Mouse (Mus musculus) neural tube, embryonic 11.5 days (tissue): Measurements from ENCODE around the gene Tnfsf13. TPM values are rescaled to one million over a fixed set of nuclear protein-coding genes. Genes with fewer than 3 reads are reported as not detected.

Experiments used
- ATAC-seq: fragments of 200-750 bp; cut with Nextera tagmentation; 2 replicates; pipeline ENCODE4 v1.8.0; 2017; ENCODE audit warnings: moderate number of reproducible peaks, mild to moderate bottlenecking, moderate TSS enrichment, moderate library complexity; ENCODE audit not compliant: insufficient read depth, low FRiP score, low TSS enrichment
- DNase-seq: peaks from one replicate; pipeline ENCODE4 v3.0.0-alpha.2; 2015; ENCODE audit warnings: low spot score
- H3K27ac ChIP-seq: fragments of 300-500 bp; sonication (generic); 2 replicates; pipeline ENCODE4 v1.5.1; 2014; ENCODE audit warnings: low read depth, mild to moderate bottlenecking, low read length
- H3K27me3 ChIP-seq: fragments of 300-500 bp; sonication (generic); 2 replicates; pipeline ENCODE4 v1.6.1; 2014; ENCODE audit warnings: mild to moderate bottlenecking, low read length, mixed read lengths; ENCODE audit not compliant: control insufficient read depth, insufficient read depth
- H3K36me3 ChIP-seq: fragments of 300-500 bp; sonication (generic); 2 replicates; pipeline ENCODE4 v1.6.1; 2014; ENCODE audit warnings: mild to moderate bottlenecking, low read length, moderate library complexity, mixed read lengths; ENCODE audit not compliant: control insufficient read depth, insufficient read depth
- H3K4me1 ChIP-seq: fragments of 300-500 bp; sonication (generic); 2 replicates; pipeline ENCODE4 v1.6.1; 2014; ENCODE audit warnings: low read length, mixed read lengths; ENCODE audit not compliant: control insufficient read depth, insufficient read depth
- H3K4me2 ChIP-seq: fragments of 300-500 bp; sonication (generic); 2 replicates; pipeline ENCODE4 v1.6.1; 2014; ENCODE audit warnings: low read depth, mild to moderate bottlenecking, moderate library complexity
- H3K4me3 ChIP-seq: fragments of 300-500 bp; sonication (generic); 2 replicates; pipeline ENCODE4 v1.5.1; 2014; ENCODE audit warnings: low read depth, low read length
- H3K9ac ChIP-seq: fragments of 300-500 bp; sonication (generic); 2 replicates; pipeline ENCODE4 v1.6.1; 2014; ENCODE audit warnings: mild to moderate bottlenecking, low read length
- H3K9me3 ChIP-seq: fragments of 300-500 bp; sonication (generic); 2 replicates; pipeline ENCODE4 v1.6.1; 2016; ENCODE audit warnings: low read length; ENCODE audit not compliant: control insufficient read depth
- WGBS: fragments of 180-500 bp; shearing (Covaris S2); extraction: QIAGEN DNeasy Blood & Tissue Kit; methylation state at CpG from one replicate; pipeline ENCODE4 v1.1.7; 2014; 5-methylcytosine and 5-hydroxymethylcytosine counted together
- polyA plus RNA-seq: library from polyadenylated mRNA; unstranded; fragments of >200 nt; fragmentation: Nextera tagmentation; extraction: Ambion mirVana; gene quantifications from 2 replicates; pipeline ENCODE4 v1.2.1, GENCODE M21; 2014

Tnfsf13 gene
- polyA plus RNA-seq, 1 experiment from 2014 or later = not detected

DNA sequence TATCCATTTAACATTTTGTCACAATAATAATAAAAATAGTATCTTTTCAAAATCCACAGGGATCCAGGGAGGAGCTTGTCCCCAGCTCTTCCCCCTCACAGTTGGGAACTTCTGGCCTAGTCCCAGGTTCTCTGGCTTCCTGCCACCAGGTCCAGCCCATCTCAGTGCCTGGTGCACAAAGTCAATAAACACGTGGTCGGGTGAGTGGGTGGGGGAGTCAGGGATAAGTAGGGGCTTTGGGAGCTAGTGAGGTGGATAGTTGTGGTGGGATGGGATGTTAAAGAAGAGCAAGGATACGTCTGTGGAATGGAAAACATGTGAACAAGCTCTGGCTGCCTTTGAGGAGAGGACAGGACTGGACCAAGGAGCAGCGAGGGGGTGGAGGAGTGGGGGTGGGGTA lies 793 bp upstream of the Tnfsf13 start:
- no peak overlapping the region for H3K4me2 ChIP-seq
- ATAC-seq = no peak
- H3K27ac ChIP-seq = no peak overlapping the region
- H3K36me3 ChIP-seq = no peaks in the 10 kb centered on the region
- H3K4me1 ChIP-seq = 0 out of 2 replicates have a peak, but pooled peaks cover 2% of the 10 kb centered on the region
- WGBS = 23% methylated on average over 4 of the region's 4 CpGs
- no peak for DNase-seq
- no peaks in the 10 kb centered on the region for H3K9me3 ChIP-seq
- no peak overlapping the region for H3K4me3 ChIP-seq
- H3K9ac ChIP-seq = no peak overlapping the region
- H3K27me3 ChIP-seq = no peaks in the 10 kb centered on the region

DNA sequence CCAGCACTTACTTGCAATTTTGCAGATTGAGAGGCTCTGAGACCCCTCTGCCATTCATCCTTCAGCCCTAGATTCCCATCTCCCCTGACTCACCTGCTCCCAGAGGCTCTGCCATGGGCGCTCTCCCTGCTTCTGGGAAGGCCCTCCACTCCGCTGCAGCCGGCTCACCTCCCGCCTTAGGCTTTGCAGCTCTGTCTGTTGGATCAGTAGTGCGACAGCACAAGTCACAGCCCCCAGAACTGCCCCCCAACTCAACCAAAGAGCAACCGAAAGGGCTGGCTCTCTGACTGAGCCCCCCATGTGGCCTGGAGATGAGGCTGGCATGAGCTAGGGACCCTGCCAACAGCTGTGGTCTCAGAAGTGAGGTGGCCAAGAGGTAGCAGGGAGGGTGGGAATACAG lies 648 bp downstream of the Tnfsf13 start:
- ATAC-seq = no peak
- H3K4me2 ChIP-seq = no peak overlapping the region
- no peaks in the 10 kb centered on the region for H3K9me3 ChIP-seq
- H3K9ac ChIP-seq = no peak overlapping the region
- no peaks in the 10 kb centered on the region for H3K27me3 ChIP-seq
- peaks cover 10% of the 10 kb centered on the region for H3K4me1 ChIP-seq
- H3K36me3 ChIP-seq = no peaks in the 10 kb centered on the region
- no peak overlapping the region for H3K4me3 ChIP-seq
- H3K27ac ChIP-seq = no peak overlapping the region
- 77% methylated on average over 6 of the region's 6 CpGs for WGBS
- no peak for DNase-seq

DNA sequence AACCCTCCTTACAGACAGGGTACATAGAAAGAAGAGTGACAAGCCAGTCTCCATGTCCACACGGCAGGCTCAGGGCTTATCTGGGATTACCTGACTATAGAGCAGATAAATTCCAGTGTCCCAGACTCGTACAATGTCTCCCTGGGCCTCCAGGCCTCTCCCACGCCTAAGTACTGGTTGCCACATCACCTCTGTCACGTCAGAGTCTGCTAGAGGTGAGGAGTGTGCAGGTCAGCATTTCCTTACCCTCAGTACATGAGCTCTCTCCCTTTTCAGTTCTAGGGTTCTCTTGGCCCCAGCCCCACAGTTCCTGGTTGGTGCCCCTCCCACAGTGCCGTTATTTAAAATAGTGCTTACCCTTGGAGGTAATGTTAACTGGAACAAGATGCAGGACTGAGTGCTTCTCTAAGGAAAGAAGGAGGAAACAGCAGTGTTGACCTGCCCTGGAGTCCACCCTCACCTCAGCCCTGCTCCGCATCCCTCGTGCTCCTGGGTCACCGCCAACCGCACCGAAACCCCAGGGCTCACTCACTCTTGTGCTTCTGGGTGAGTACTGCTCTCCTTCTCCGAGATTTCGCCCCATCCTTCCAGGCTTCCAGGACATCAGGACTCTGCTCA lies 1.3 kb downstream of the Tnfsf13 start:
- Histone ChIP-seq H3K27me3 (no peaks in the 10 kb centered on the region), H3K9me3 (no peaks in the 10 kb centered on the region), H3K4me1 (peaks cover 10% of the 10 kb centered on the region), H3K4me3 (no peak overlapping the region), H3K9ac (no peak overlapping the region), H3K4me2 (no peak overlapping the region), H3K36me3 (no peaks in the 10 kb centered on the region), H3K27ac (no peak overlapping the region)
- DNase-seq (no peak), ATAC-seq (no peak)
- 83% methylated on average over 12 of the region's 12 CpGs for WGBS

DNA sequence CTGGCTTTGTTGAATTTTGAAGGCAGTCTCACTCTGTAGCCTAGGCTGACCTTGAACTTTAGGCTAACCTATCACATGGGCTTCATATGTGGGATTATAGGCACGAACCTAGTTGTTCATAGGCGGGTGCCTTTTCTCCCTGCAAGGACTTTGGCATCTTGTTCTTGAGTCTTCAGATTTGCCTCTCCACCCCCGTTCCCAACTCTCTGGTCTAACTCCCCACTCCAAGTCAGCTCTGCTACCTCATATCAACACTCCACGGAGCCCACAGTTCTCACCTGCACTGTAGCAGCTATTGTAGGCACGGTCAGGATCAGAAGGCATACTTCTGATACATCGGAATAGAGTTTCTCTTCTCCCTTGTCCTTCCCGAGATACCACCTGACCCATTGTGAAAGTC lies 2.0 kb downstream of the Tnfsf13 start:
- H3K36me3 ChIP-seq = no peaks in the 10 kb centered on the region
- H3K9me3 ChIP-seq = no peaks in the 10 kb centered on the region
- 86% methylated on average over 7 of the region's 7 CpGs for WGBS
- H3K4me3 ChIP-seq = no peak overlapping the region
- no peak overlapping the region for H3K4me2 ChIP-seq
- H3K27me3 ChIP-seq = no peaks in the 10 kb centered on the region
- H3K9ac ChIP-seq = no peak overlapping the region; the same call in 1 of the 2 replicates
- H3K27ac ChIP-seq = no peak overlapping the region
- DNase-seq = no peak
- no peak for ATAC-seq
- peaks cover 10% of the 10 kb centered on the region for H3K4me1 ChIP-seq

DNA sequence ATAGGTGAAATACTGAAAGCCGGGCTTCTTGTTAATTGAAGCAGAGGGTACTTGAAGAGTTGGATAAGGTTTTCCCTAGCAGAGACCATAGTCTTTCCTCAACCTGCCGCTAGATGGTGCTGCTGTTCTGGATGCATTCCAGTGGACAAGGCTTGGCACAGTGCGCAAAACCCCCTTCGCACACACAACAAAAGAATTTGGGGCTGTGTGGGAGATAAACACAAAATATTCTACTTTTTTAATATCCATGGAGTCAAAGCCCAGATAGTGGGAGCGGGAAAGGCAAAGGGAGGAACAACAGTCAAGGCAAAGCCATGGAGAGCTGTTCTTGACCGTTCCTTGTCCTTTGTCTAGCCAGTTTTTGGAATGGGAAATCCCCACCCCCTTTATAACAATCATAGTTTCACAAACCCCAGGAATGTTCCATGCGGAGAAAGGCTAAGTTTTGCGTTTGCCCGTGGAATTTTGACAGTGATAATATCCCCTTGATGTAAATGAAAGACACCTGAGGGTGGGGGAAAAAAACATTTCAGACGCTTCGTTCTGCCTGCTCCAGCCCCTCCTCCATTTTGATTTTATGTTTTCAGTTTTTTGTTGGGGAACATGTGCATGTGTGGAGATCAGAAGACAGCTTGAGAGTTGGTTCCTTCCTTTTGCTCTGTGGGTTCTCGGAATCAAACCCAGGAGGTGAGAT lies 2.6 kb downstream of the Tnfsf13 start:
- H3K27ac ChIP-seq = no peak overlapping the region
- peak overlapping the region; percentile 10; the same call in 1 of the 2 replicates for H3K4me3 ChIP-seq
- H3K9me3 ChIP-seq = no peaks in the 10 kb centered on the region
- peak overlapping the region; percentile 47; the same call in 1 of the 2 replicates for H3K9ac ChIP-seq
- WGBS = 31% methylated on average over 12 of the region's 12 CpGs
- no peak overlapping the region; the same call in 1 of the 2 replicates for H3K4me2 ChIP-seq
- peaks cover 3% of the 10 kb centered on the region for H3K36me3 ChIP-seq
- no peaks in the 10 kb centered on the region for H3K27me3 ChIP-seq
- ATAC-seq (0 out of 2 replicates have a peak, but pooled peaks have one; percentile 40), DNase-seq (peak; percentile 89)
- peaks cover 10% of the 10 kb centered on the region for H3K4me1 ChIP-seq

DNA sequence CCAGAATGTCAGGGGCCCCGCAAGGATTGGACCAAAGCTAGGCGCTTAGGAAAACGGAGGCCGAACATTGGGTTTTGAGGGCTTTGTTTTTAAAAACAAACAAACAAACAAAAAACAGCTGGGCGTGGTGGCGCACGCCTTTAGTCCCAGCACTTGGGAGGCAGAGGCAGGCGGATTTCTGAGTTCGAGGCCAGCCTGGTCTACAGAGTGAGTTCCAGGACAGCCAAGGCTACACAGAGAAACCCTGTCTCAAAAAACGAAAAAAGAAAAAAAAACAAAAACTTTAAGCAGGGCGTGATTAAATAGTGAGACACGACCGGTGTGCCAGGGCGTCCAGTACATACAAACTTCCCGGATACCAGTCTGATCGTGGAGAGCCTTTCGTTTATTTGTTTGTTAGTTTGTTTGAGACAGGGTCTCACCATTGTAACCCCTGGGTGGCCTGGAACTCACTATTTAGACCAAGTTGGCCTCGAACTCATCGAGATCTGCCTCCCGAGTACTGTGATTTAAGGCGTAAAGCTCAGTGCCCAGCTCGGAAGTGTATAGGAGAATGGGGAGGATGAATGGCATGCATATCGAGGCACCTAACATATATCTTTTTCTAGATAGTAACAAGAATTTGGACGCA lies 3.3 kb downstream of the Tnfsf13 start:
- Histone ChIP-seq H3K27ac (peak overlapping the region; percentile 54; the same call in 1 of the 2 replicates), H3K9ac (peak overlapping the region; percentile 75), H3K4me1 (peaks cover 10% of the 10 kb centered on the region), H3K27me3 (no peaks in the 10 kb centered on the region), H3K4me2 (peak overlapping the region; percentile 88), H3K4me3 (peak overlapping the region; percentile 90), H3K36me3 (peaks cover 3% of the 10 kb centered on the region), H3K9me3 (no peaks in the 10 kb centered on the region)
- no peak for DNase-seq
- WGBS = 26% methylated on average over 24 of the region's 24 CpGs
- 0 out of 2 replicates have a peak, but pooled peaks have one; percentile 7 for ATAC-seq

DNA sequence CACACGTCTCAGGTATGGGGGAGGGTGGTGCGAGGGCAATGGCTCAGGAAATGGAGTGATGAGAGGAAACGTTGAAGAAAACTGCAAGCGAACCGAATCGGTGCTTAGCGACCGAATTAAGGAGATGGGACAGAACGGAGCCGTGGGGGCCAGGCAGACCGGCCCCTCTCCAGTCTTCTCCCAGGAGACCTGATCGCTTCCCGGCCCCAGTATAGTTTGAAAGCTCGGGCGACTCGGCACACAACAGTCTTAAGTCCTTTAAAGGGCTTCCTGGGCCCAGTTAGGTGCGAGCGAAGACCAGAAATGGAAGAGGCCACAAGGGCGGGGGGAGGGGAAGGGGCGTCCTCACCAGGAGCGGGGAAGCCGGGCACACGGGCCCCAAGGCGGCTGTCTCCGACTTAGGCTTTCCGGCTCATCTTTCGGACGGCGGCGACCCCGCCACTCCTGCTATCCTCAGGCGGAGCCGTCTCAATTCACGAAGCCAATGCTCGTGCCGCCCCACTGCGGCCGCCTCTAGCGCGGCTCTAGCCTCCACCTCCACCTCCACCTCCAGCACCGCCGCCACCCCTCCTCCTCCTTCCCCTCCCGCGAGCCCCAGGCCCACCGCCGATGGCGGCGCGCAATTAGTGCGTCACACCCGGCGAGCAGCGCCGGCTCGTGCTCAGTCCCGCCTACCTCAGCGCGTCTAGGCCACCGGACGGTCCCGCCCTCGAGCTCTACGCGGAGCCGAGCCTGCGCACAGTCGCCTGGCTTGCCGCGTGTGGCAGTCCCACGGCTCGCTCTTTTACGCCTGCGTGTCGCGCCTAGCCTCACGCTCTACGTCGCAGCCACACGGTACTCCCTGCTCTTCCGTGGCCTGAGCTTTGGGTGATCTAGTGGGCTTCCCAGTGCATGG lies 4.0 kb downstream of the Tnfsf13 start, which contains the start of gene Senp3:
Gene Senp3 (minus strand): TSS at position 771 of the 895 bp plus-strand sequence.
- no peaks in the 10 kb centered on the region for H3K9me3 ChIP-seq
- under 1% methylated on average over 79 of the region's 80 CpGs for WGBS
- DNase-seq (peak; percentile 99), ATAC-seq (peak; percentile 95)
- H3K9ac ChIP-seq = peak within 1 kb of the TSS; percentile 75
- peaks cover 10% of the 10 kb centered on the region for H3K4me1 ChIP-seq
- no peaks in the 10 kb centered on the region for H3K27me3 ChIP-seq
- peak within 1 kb of the TSS; percentile 54; the same call in 1 of the 2 replicates for H3K27ac ChIP-seq
- H3K4me2 ChIP-seq = peak within 1 kb of the TSS; percentile 88
- peak within 1 kb of the TSS; percentile 90 for H3K4me3 ChIP-seq
- H3K36me3 ChIP-seq = peaks cover 3% of the 10 kb centered on the region
